Mouse (Mus musculus): ENCODE results near the gene Park7. TPM values are rescaled to one million over a fixed set of nuclear protein-coding genes. Genes with fewer than 3 reads are reported as not detected.
A peak's percentile ranks its signal among the peaks of the same experiment; 100 is the strongest.

Gene Park7
- polyA plus RNA-seq, 1 experiment from 2014 or later, result 304 TPM

DNA sequence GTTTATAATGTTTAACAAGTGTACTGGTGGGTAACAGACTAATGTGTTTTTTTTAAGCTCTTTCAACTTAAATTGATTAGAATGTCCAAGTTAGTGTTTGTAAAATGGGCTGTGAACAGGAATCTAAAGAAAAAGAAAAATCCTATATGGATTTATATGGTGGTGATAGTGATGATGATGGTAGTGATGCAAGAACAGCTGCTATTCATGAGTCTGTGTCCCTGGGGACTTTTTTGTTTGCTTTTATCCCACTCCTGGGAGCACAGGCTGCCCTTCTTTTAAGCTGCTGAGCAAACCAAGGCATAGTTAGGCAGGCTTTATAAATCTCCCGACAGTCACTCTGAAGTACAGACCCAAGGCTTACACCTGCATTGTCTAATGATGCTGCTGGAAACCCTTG, 19.3 kb upstream of the Park7 start:
- WGBS (ENCODE audit: insufficient replicate concordance), result 61% methylated on average over 1 of the region's 1 CpGs
- no peak for ATAC-seq (ENCODE audit: low read depth)

DNA sequence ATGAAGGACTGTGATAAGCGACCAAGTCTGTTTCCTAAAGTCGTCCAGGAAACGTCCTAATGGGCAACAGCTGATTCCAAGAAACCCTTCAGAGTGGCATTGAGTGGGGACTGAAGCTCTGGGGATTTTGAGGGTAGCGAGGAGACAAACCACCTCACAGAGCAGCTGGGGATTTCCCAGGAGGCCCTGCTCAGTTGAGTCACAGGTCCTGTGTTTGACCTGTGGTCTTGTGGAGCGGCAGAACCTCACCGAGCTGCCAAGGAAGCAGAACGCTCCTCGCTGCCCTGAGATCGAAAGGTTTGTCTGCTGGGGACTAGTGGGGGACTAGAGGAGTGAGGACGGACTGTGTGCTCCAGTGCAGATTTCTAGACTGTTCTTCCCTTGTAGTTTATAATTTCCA, 13.6 kb upstream of the Park7 start:
- Histone ChIP-seq H3K9me3 (replicated peaks) (no peaks in the 10 kb centered on the region), H3K27me3 (no peaks in the 10 kb centered on the region), H3K9ac (no peak overlapping the region), H3K27ac (no peak overlapping the region), H3K4me1 (replicated peaks) (peaks cover 8% of the 10 kb centered on the region), H3K36me3 (no peaks in the 10 kb centered on the region), H3K4me3 (replicated peaks) (no peak overlapping the region), H3K4me2 (no peak overlapping the region)
- WGBS (ENCODE audit: insufficient replicate concordance), result 30% methylated on average over 10 of the region's 10 CpGs
- no peak for ATAC-seq (ENCODE audit: low read depth)
- DNase-seq, result no peak

More for the DNA sequence above, 19.3 kb upstream of the Park7 start:
- H3K4me2 ChIP-seq, result no peak overlapping the region
- no peaks in the 10 kb centered on the region for H3K4me1 ChIP-seq (replicated peaks)
- peaks cover 6% of the 10 kb centered on the region for H3K27me3 ChIP-seq
- no peak overlapping the region for H3K4me3 ChIP-seq (replicated peaks)
- H3K27ac ChIP-seq, result no peak overlapping the region
- H3K9me3 ChIP-seq (replicated peaks), result no peaks in the 10 kb centered on the region
- no peak overlapping the region for H3K9ac ChIP-seq
- H3K36me3 ChIP-seq, result no peaks in the 10 kb centered on the region
- no peak for DNase-seq

DNA sequence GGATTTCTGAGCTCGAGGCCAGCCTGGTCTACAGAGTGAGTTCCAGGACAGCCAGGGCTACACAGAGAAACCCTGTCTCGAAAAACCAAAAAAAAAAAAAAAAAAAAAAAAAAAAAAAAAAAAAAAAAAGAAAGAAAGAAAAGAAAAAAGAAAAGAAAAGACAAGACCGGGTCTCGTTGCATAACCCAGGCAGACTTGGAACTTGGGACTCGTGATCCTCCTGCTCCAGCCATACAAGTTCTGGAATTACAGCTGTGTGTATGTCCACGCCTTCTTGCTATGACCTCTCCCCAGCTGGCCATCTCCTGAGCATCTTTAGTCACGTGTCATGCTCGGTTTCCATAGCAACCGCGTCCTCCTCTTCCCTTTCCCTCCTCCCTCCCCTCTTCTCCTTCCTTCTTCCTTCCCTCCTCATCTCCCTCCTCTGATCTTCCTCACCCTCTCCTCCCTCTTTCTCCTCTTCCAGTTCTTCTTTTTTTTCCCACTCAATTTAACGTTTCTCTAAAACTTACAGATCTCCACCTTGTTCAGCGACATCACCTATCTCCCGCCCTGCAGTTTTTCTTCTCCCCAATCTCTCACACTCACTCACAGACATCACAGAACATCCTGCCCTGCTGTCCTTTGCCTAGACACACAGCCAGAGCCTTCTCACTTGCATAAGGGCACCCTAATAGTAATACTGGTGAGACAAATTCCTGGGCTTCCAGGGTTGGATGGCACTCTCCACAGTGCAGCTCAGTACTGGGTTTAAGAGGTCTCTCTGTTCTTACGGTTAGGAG, 12.9 kb upstream of the Park7 start:
- Histone ChIP-seq H3K27ac (no peak overlapping the region), H3K4me3 (replicated peaks) (no peak overlapping the region), H3K4me2 (no peak overlapping the region), H3K9me3 (replicated peaks) (no peaks in the 10 kb centered on the region), H3K27me3 (no peaks in the 10 kb centered on the region), H3K4me1 (replicated peaks) (peaks cover 8% of the 10 kb centered on the region), H3K9ac (no peak overlapping the region), H3K36me3 (no peaks in the 10 kb centered on the region)
- 43% methylated on average over 13 of the region's 14 CpGs for WGBS (ENCODE audit: insufficient replicate concordance)
- ATAC-seq (ENCODE audit: low read depth) (no peak), DNase-seq (no peak)

DNA sequence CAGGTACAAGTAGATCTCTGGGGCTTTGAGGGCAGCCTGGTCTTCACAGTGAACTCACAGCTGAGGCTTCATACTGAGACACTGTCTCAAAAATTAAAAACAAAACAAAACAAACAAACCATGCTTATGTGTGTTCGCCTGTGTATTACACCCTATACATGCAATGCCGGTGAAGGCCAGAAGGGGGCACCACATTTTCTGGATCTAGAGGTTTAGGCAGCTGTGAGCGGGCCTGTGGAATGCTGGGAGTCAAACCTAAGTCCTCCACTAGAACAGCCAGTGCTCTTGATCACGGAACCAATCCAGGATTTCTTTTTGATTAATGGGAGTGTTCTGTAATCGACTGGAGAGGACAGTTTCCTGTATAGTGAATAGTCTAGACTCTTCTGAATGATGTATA, 11.7 kb upstream of the Park7 start:
- Histone ChIP-seq H3K9me3 (replicated peaks) (no peaks in the 10 kb centered on the region), H3K4me2 (no peak overlapping the region), H3K4me1 (replicated peaks) (peaks cover 8% of the 10 kb centered on the region), H3K27me3 (no peaks in the 10 kb centered on the region), H3K36me3 (no peaks in the 10 kb centered on the region), H3K27ac (no peak overlapping the region), H3K4me3 (replicated peaks) (no peak overlapping the region), H3K9ac (no peak overlapping the region)
- ATAC-seq (ENCODE audit: low read depth), result no peak
- WGBS (ENCODE audit: insufficient replicate concordance), result 44% methylated on average over 5 of the region's 5 CpGs
- peak; percentile 36 for DNase-seq

DNA sequence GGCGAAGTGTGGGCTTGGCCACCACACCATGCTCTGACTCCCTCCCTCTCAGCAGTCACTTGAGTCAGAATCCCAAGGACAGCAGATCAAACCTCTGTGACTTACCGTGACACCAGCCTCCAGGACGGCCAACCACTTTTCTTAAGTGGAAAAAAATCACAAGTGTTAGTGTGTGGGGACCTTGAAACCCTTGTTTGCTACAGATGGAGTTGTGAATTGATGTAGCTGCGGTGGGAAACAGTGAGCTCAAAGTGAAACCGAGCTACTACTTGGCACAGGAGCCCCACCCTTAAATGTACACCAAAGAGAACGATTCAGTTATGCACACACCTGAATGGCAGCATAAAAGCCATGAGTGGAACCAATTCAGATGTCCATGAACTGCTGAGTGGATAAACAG, 10.7 kb upstream of the Park7 start:
- H3K27ac ChIP-seq, result no peak overlapping the region
- H3K4me1 ChIP-seq (replicated peaks), result peaks cover 8% of the 10 kb centered on the region
- no peaks in the 10 kb centered on the region for H3K36me3 ChIP-seq
- 63% methylated on average over 6 of the region's 6 CpGs for WGBS (ENCODE audit: insufficient replicate concordance)
- no peaks in the 10 kb centered on the region for H3K9me3 ChIP-seq (replicated peaks)
- no peak overlapping the region for H3K4me3 ChIP-seq (replicated peaks)
- ATAC-seq (ENCODE audit: low read depth) (no peak), DNase-seq (no peak)
- no peak overlapping the region for H3K4me2 ChIP-seq
- no peak overlapping the region for H3K9ac ChIP-seq
- H3K27me3 ChIP-seq, result no peaks in the 10 kb centered on the region

DNA sequence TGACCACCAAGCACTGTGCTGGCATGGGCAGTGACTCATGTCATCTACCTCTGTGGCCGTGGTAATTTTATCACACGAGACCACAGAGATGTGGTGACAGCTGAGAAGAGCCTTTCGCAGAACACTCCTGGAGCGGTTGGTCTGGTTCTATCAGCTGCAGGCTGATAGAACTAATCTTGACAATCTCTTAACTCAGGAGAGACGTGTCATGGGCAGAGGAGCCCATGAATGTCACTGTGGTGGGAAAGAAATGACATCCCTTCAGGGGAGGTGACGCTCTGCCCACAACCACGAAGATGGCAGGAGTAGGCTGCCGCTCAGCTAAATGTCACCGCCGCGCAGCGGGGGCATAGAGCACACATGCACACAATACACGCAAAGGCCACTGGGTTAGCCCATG, 10.1 kb upstream of the Park7 start:
- H3K27ac ChIP-seq, result no peak overlapping the region
- no peak overlapping the region for H3K4me2 ChIP-seq
- no peaks in the 10 kb centered on the region for H3K36me3 ChIP-seq
- no peak overlapping the region for H3K9ac ChIP-seq
- no peaks in the 10 kb centered on the region for H3K9me3 ChIP-seq (replicated peaks)
- ATAC-seq (ENCODE audit: low read depth) (peak; percentile 37), DNase-seq (no peak)
- no peaks in the 10 kb centered on the region for H3K27me3 ChIP-seq
- H3K4me3 ChIP-seq (replicated peaks), result no peak overlapping the region
- peaks cover 8% of the 10 kb centered on the region for H3K4me1 ChIP-seq (replicated peaks)
- WGBS (ENCODE audit: insufficient replicate concordance), result 36% methylated on average over 13 of the region's 13 CpGs

DNA sequence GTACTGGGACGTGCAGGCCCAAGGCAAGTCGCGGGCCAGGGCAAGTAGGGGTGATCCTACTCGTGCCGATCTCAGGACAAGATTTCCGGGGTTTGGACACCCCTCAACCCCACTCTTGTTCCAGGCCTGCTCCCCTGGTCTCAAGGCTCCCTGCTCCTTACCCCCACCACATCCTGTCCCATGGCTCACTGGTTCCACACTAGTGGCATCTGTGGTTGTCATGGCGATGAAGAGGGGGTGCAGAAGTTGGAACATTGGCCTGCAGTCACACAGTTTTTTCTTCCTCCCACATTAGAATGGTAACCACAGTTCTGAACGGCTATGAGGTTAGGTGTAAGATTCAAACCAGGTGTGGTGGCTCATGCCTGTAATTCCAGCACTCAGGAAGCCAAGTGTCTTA, 7.0 kb upstream of the Park7 start:
- Histone ChIP-seq H3K27me3 (no peaks in the 10 kb centered on the region), H3K9ac (no peak overlapping the region), H3K27ac (no peak overlapping the region), H3K4me2 (no peak overlapping the region), H3K4me3 (replicated peaks) (no peak overlapping the region), H3K36me3 (no peaks in the 10 kb centered on the region), H3K4me1 (replicated peaks) (peaks cover 8% of the 10 kb centered on the region), H3K9me3 (replicated peaks) (no peaks in the 10 kb centered on the region)
- 68% methylated on average over 8 of the region's 8 CpGs for WGBS (ENCODE audit: insufficient replicate concordance)
- DNase-seq (no peak), ATAC-seq (ENCODE audit: low read depth) (no peak)

DNA sequence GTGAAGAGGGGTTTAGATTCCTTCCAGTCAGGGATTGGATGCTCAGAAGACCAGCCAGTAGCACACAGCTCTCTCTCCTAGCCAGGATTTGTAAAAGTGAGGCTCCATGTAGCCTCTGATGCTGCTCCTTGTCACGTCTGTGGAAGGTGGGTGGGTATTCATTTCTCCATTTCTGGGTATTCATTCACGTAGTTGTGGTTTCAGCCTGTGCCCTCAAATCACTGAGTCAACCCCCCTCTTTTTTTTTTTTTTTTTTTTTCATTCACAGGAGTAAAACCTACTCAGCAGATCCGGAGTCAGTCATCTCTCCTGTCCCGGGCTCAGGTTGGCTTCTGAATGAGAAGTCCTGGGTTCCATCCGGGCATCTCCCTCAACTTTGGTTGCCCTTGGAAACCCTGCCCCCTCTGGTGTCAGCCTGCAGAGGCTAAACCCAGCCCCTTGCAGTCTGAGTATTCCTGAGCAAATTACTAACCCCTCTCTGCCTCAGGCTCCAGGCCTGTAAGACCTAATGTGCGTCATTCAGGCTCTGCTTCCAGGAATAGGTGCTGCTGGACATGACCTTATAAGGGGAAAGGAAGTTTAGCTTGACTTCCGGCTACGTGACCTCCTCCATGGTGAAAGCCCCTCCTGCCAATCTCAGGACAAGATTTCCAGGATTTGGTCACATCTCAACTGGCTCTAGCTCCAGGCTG, 3.2 kb upstream of the Park7 start:
- Histone ChIP-seq H3K36me3 (no peaks in the 10 kb centered on the region), H3K4me2 (no peak overlapping the region), H3K9me3 (replicated peaks) (no peaks in the 10 kb centered on the region), H3K27ac (no peak overlapping the region), H3K27me3 (no peaks in the 10 kb centered on the region), H3K4me1 (replicated peaks) (peaks cover 25% of the 10 kb centered on the region), H3K9ac (no peak overlapping the region), H3K4me3 (replicated peaks) (no peak overlapping the region)
- ATAC-seq (ENCODE audit: low read depth), result no peak
- 54% methylated on average over 8 of the region's 8 CpGs for WGBS (ENCODE audit: insufficient replicate concordance)
- no peak for DNase-seq

DNA sequence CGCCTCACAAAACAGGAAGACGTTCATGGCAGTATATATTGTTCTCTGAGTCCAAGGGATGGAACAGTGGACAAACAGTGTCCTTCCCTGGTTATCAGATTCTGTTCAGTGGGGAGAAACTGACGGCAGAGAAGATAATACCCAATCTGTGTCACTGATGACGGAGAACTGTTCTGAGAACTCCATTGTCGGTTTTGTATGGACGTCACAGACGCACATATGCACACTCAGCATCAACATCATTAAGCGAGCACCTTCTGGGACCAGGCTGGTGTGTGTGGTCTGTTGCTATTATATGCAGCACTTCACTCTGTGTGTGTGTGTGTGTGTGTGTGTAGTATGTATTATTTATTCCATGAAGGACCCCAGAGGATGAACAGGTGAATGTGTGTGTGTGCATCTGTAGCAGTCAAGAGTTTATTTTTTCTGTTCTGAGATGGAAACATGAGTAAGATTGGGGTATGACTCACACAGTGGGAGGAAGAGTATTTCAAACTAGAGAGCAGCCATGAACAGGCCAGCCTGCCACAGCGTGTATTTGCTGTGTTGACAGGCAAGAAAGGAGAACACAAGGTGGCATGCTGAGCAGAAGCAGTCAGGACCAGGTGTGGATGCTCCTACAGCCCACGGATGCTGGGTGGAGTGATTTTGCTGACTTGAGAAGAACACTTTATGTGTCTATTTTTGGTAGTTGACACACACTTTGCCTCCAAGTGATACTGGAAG, 1.1 kb upstream of the Park7 start:
- Histone ChIP-seq H3K9ac (peak overlapping the region; percentile 81), H3K4me2 (peak overlapping the region; percentile 83), H3K27ac (peak overlapping the region; percentile 87), H3K27me3 (no peaks in the 10 kb centered on the region), H3K9me3 (replicated peaks) (no peaks in the 10 kb centered on the region), H3K4me3 (replicated peaks) (peak overlapping the region; percentile 75), H3K4me1 (replicated peaks) (peaks cover 28% of the 10 kb centered on the region), H3K36me3 (no peaks in the 10 kb centered on the region)
- no peak for DNase-seq
- no peak for ATAC-seq (ENCODE audit: low read depth)
- whole genome bisulfite sequencing (ENCODE audit: insufficient replicate concordance), result 44% methylated on average over 10 of the region's 10 CpGs

DNA sequence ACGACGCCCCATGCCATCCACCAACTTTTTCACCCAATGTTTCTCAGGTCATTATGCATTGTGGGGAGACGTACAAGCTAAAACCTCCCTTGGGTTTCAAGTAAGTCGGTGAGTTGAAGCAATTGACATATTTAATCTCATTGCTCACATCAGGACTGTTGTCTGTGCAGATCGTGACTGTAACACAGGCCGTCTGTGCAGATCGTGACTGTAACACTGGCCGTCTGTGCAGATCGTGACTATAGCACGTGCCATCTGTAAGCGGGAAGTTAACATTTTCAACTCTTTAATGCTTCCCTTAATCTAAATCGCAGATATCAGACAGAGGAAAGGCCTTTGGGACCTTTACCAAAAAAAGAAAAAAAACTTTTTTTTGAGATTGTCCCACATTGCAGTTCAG, 494 bp downstream of the Park7 start:
- Histone ChIP-seq H3K36me3 (no peaks in the 10 kb centered on the region), H3K9ac (peak overlapping the region; percentile 81), H3K4me2 (peak overlapping the region; percentile 83), H3K27me3 (no peaks in the 10 kb centered on the region), H3K4me1 (replicated peaks) (peaks cover 38% of the 10 kb centered on the region), H3K9me3 (replicated peaks) (no peaks in the 10 kb centered on the region), H3K27ac (peak overlapping the region; percentile 87), H3K4me3 (replicated peaks) (peak overlapping the region; percentile 75)
- ATAC-seq (ENCODE audit: low read depth), result no peak
- WGBS (ENCODE audit: insufficient replicate concordance), result 11% methylated on average over 12 of the region's 12 CpGs
- peak; percentile 26 for DNase-seq

DNA sequence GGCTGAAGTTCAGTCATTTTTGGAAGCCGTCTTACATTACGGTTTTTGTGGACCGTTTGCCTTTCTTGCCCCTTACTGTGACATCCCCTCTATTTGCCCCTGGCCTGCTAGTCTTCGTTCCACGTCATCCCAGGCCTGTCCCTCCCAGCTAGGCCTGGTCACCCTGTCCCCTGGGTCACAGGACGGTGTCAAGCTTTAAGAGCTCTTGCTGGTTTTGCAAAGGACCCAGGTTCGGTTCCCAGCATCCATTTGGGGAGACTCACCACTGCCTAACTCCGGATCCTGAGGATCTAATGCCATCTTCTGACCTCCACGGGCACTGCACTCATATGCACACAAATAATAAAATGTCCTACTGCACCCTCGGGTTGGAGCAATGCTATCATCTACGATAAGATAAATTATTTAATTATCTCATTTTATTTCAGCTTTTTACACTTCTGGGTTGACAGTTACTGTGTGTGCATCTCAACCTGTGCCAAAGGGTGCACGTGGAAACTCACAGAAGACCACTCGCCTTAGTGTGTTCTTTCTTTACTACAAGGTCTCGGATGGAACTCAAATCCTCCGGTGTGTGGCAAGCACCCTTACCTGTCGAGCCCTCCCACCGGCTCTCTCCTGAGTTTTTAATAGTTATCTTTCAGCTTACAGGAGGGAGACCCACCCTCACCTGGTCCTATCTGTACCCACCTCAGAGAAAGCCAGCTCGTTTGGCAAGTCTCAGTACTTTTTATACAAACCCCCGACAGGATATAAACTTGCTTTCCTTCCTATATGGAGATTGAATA, 3.9 kb downstream of the Park7 start:
- H3K4me1 ChIP-seq (replicated peaks), result peaks cover 49% of the 10 kb centered on the region
- peak overlapping the region; percentile 94 for H3K4me2 ChIP-seq
- H3K27me3 ChIP-seq, result no peaks in the 10 kb centered on the region
- peak overlapping the region; percentile 90 for H3K9ac ChIP-seq
- 78% methylated on average over 19 of the region's 19 CpGs for WGBS (ENCODE audit: insufficient replicate concordance)
- no peaks in the 10 kb centered on the region for H3K9me3 ChIP-seq (replicated peaks)
- H3K27ac ChIP-seq, result peak overlapping the region; percentile 71
- ATAC-seq (ENCODE audit: low read depth), result no peak
- no peak for DNase-seq
- peak overlapping the region; percentile 85 for H3K4me3 ChIP-seq (replicated peaks)
- H3K36me3 ChIP-seq, result peaks cover 26% of the 10 kb centered on the region

All from liver, embryonic 13.5 days (tissue).